Mouse (Mus musculus) mature B cell (primary cell): ENCODE results near the gene Drap1.

Experiments
- in situ Hi-C: fragments of 300-500 bp; cut with MboI; formaldehyde crosslinking; loops from 2 replicates; pipeline ENCODE4 v1.14.3; 2019

Gene Drap1

GRCm38 (mm10) chr19:5377446-5377845 lies 47.3 kb downstream of the Drap1 start:
- in situ Hi-C loops = no loop called here

- in situ Hi-C loops = no loop called here
Measured at GRCm38 (mm10) chr19:5374748-5375147, 50.0 kb downstream of the Drap1 start.

- in situ Hi-C loops = no loop called here
Measured at GRCm38 (mm10) chr19:5374177-5374576, 50.6 kb downstream of the Drap1 start.
